Comparison of ENCODE assay signal across 33 mouse cellular contexts in genomic region chr10:127033301-127033741, GRCm38 (mm10). TPM values are rescaled to one million over a fixed set of nuclear protein-coding genes. Genes with fewer than 3 reads are reported as not detected.
DNase-seq lines count a peak whose midpoint lies in the region; ATAC-seq and TF ChIP-seq lines count a peak whose summit lies in the region.
"Had no signal": no experiment of that assay in that cellular context is flagged by ENCODE, and none has a peak within 500 bp of the region (broad histone marks: within the 10 kb centered on the region; RNA-seq: fewer than 3 reads in every experiment).

No protein-coding gene starts in this region.

- 47% methylated on average over 8 of the region's 8 CpGs for WGBS in kidney, adult 2 months
- WGBS in kidney, postnatal 0 days: 71% methylated on average over 7 of the region's 8 CpGs
- 76% methylated on average over 7 of the region's 8 CpGs for WGBS in liver, embryonic 11.5 days

- peaks cover 65% of the 10 kb centered on the region for H3K4me1 ChIP-seq in E14TG2a.4 (replicated peaks; ENCODE audit: low read depth, low read length)
- H3K4me1 ChIP-seq in kidney, adult 2 months (ENCODE audit: control insufficient read depth, insufficient read depth, low read length): peaks cover 15% of the 10 kb centered on the region; the same call in 1 of the 2 replicates
- no peaks in the 10 kb centered on the region for H3K4me1 ChIP-seq in kidney, postnatal 0 days (replicated peaks; ENCODE audit: insufficient read depth, low read length)
- H3K4me1 ChIP-seq in liver, embryonic 11.5 days (replicated peaks; ENCODE audit: control insufficient read depth, insufficient read depth, low read length): no peaks in the 10 kb centered on the region; the same call in 1 of the 2 replicates

- peak overlapping the region; percentile 61 for H3K4me3 ChIP-seq in E14TG2a.4 (replicated peaks; ENCODE audit: low read length)
- no peak overlapping the region for H3K4me3 ChIP-seq in kidney, adult 2 months (ENCODE audit: insufficient read depth, low read depth, low read length)
- no peak overlapping the region for H3K4me3 ChIP-seq in kidney, postnatal 0 days (replicated peaks; ENCODE audit: low read depth, low read length)
- no peak overlapping the region for H3K4me3 ChIP-seq in liver, embryonic 11.5 days (ENCODE audit: low read depth, low read length)
- H3K4me3 ChIP-seq: erythroblast, embryonic 14.5 days; heart, embryonic 10.5 days; heart, embryonic 15.5 days; hindbrain, embryonic 12.5 days; layer of hippocampus, adult 2 months; liver, embryonic 15.5 days; midbrain, embryonic 15.5 days had no signal

- peak; percentile 88 for DNase-seq in kidney, adult 2 months
- DNase-seq in kidney, postnatal 0 days (ENCODE audit: low spot score): no peak
- DNase-seq in kidney, postnatal 4 days: peak; percentile 32 to 33
- no peak for DNase-seq in ovary, postnatal 14 days (ENCODE audit: low spot score)
- no peak for DNase-seq in liver, embryonic 11.5 days (ENCODE audit: low spot score)
- DNase-seq in gastrocnemius, postnatal 25 days: no peak
- DNase-seq: adrenal gland, adult 2 months; adrenal gland, postnatal 36 days; cerebellum, adult 18-20 months; cerebellum, postnatal 10 days; gastrocnemius, postnatal 10 days; heart, adult 11 months; left cerebral cortex, postnatal 4 days; liver; lung, embryonic 14.5 days; lung, postnatal 14 days; right cerebral cortex, adult 18-20 months; spleen, adult 18-20 months; thymus, postnatal 14 days had no signal

- peaks cover 17% of the 10 kb centered on the region for H3K36me3 ChIP-seq in E14TG2a.4 (ENCODE audit: insufficient read depth, low read length)
- H3K36me3 ChIP-seq in kidney, adult 2 months (ENCODE audit: control insufficient read depth, insufficient read depth, low read length): 0 out of 2 replicates have a peak, but pooled peaks cover 2% of the 10 kb centered on the region
- H3K36me3 ChIP-seq in kidney, postnatal 0 days (ENCODE audit: insufficient read depth, low read length): no peaks in the 10 kb centered on the region
- peaks cover 3% of the 10 kb centered on the region for H3K36me3 ChIP-seq in liver, embryonic 11.5 days (ENCODE audit: control insufficient read depth, insufficient read depth, low read length)
- H3K36me3 ChIP-seq: midbrain, embryonic 15.5 days had no signal

- H3K27ac ChIP-seq in kidney, adult 2 months (ENCODE audit: insufficient read depth, low read depth, low read length): peak overlapping the region; percentile 92
- peak overlapping the region; percentile 64; the same call in 1 of the 2 replicates for H3K27ac ChIP-seq in kidney, postnatal 0 days
- H3K27ac ChIP-seq in liver, embryonic 11.5 days (ENCODE audit: low read depth, low read length): no peak overlapping the region
- H3K27ac ChIP-seq: heart, embryonic 10.5 days; heart, embryonic 15.5 days; hindbrain, embryonic 12.5 days; hindbrain, postnatal 0 days; layer of hippocampus, adult 2 months; liver, embryonic 15.5 days; midbrain, embryonic 15.5 days had no signal

- ATAC-seq in kidney, postnatal 0 days (replicated peaks; ENCODE audit: low FRiP score, low read depth): peak; percentile 71
- no peak for ATAC-seq in liver, embryonic 11.5 days (replicated peaks; ENCODE audit: low FRiP score)
- ATAC-seq: activated CD4-positive, CD25-positive, alpha-beta regulatory T cell, adult 4 months; CD4-positive, CD25-positive, alpha-beta regulatory T cell, adult 4 months; forebrain, embryonic 16.5 days; hindbrain, postnatal 0 days; intestine, embryonic 16.5 days; midbrain, embryonic 15.5 days had no signal

- H3K27me3 ChIP-seq in E14TG2a.4 (ENCODE audit: insufficient read depth, low read length): 0 out of 2 replicates have a peak, but pooled peaks cover 3% of the 10 kb centered on the region
- H3K27me3 ChIP-seq in kidney, adult 2 months (replicated peaks; ENCODE audit: control insufficient read depth, insufficient read depth, low read length): no peaks in the 10 kb centered on the region; the same call in 1 of the 2 replicates
- H3K27me3 ChIP-seq in kidney, postnatal 0 days (ENCODE audit: insufficient read depth, low read length): no peaks in the 10 kb centered on the region
- no peaks in the 10 kb centered on the region; the same call in 1 of the 2 replicates for H3K27me3 ChIP-seq in liver, embryonic 11.5 days (replicated peaks; ENCODE audit: control insufficient read depth, insufficient read depth, low read length)
- H3K27me3 ChIP-seq: heart, embryonic 15.5 days; hindbrain, embryonic 12.5 days; midbrain, embryonic 15.5 days had no signal

- H3K9ac ChIP-seq in kidney, postnatal 0 days (ENCODE audit: low read depth, low read length): no peak overlapping the region
- no peak overlapping the region for H3K9ac ChIP-seq in liver, embryonic 11.5 days (ENCODE audit: low read depth, low read length)
- H3K9ac ChIP-seq: heart, embryonic 15.5 days; hindbrain, embryonic 12.5 days; liver, embryonic 15.5 days; lung, embryonic 14.5 days; midbrain, embryonic 15.5 days had no signal

- no peak for TF ChIP-seq CTCF in E14TG2a.4 (conservative IDR thresholded peaks at IDR 0.05; ENCODE audit: low read length)
- TF ChIP-seq CTCF in kidney, adult 2 months (conservative IDR thresholded peaks at IDR 0.05; ENCODE audit: insufficient read depth, insufficient read length, low read depth, low read length): no peak
- no peak for TF ChIP-seq CTCF in kidney, postnatal 0 days (IDR thresholded peaks at IDR 0.05; ENCODE audit: low read depth)

- no peak overlapping the region for H3K4me2 ChIP-seq in kidney, postnatal 0 days (ENCODE audit: low read length)
- no peak overlapping the region for H3K4me2 ChIP-seq in liver, embryonic 11.5 days
- H3K4me2 ChIP-seq: heart, embryonic 15.5 days; hindbrain, embryonic 12.5 days; liver, embryonic 15.5 days; lung, embryonic 14.5 days; midbrain, embryonic 15.5 days had no signal

- H3K9me3 ChIP-seq in E14TG2a.4 (ENCODE audit: low read length): no peaks in the 10 kb centered on the region
- H3K9me3 ChIP-seq in kidney, postnatal 0 days (replicated peaks; ENCODE audit: low read length): no peaks in the 10 kb centered on the region
- H3K9me3 ChIP-seq in liver, embryonic 11.5 days (ENCODE audit: control insufficient read depth, low read length): no peaks in the 10 kb centered on the region
- H3K9me3 ChIP-seq: heart, embryonic 10.5 days; heart, embryonic 15.5 days; hindbrain, embryonic 12.5 days; liver, embryonic 15.5 days; midbrain, embryonic 15.5 days had no signal

- TF ChIP-seq POLR2A in kidney, adult 2 months (IDR thresholded peaks at IDR 0.05; ENCODE audit: low read depth, low read length): no peak

RNA-seq across cellular contexts. Expression of gene Tsfm, which starts 2.7 kb away (rescaled TPM):
- 54.0 and 58.1 TPM in 2 replicates for polyA plus RNA-seq in kidney, adult 2 months (2012; rRNA removed)
- 97.3 and 109 TPM in 2 replicates for polyA plus RNA-seq in kidney, postnatal 0 days (2015; fragmentation: Nextera tagmentation; extraction: Ambion mirVana)
- polyA plus RNA-seq in liver, embryonic 11.5 days (2014; fragmentation: Nextera tagmentation; extraction: Ambion mirVana): 110 and 119 TPM in 2 replicates
- total RNA-seq in gastrocnemius, postnatal 25 days (2021): 10 to 100 TPM; 20.9 TPM

RNA-seq across cellular contexts. Expression of gene Mettl1, which starts 7.9 kb away (rescaled TPM):
- polyA plus RNA-seq in kidney, adult 2 months (2012; rRNA removed): 24.5 and 27.5 TPM in 2 replicates
- polyA plus RNA-seq in kidney, postnatal 0 days (2015; fragmentation: Nextera tagmentation; extraction: Ambion mirVana): 37.4 and 40.2 TPM in 2 replicates
- 54.1 and 58.1 TPM in 2 replicates for polyA plus RNA-seq in liver, embryonic 11.5 days (2014; fragmentation: Nextera tagmentation; extraction: Ambion mirVana)
- total RNA-seq in gastrocnemius, postnatal 25 days (2021): 1 to 10 TPM; 7.9 to 9.5 TPM

RNA-seq across cellular contexts. Expression of gene Eef1akmt3, which starts 8.0 kb away (rescaled TPM):
- 2.4 and 3.1 TPM in 2 replicates for polyA plus RNA-seq in kidney, adult 2 months (2012; rRNA removed)
- 0.89 and 1.3 TPM in 2 replicates for polyA plus RNA-seq in kidney, postnatal 0 days (2015; fragmentation: Nextera tagmentation; extraction: Ambion mirVana)
- polyA plus RNA-seq in liver, embryonic 11.5 days (2014; fragmentation: Nextera tagmentation; extraction: Ambion mirVana): 0.11 and 0.23 TPM in 2 replicates
- total RNA-seq in gastrocnemius, postnatal 25 days (2021): under 1 TPM; 0.15 to 0.24 TPM
- polyA plus RNA-seq: erythroblast, embryonic 14.5 days had no signal

RNA-seq across cellular contexts. Expression of gene Cyp27b1, which starts 14.7 kb away (rescaled TPM):
- 13.5 and 14.3 TPM in 2 replicates for polyA plus RNA-seq in kidney, adult 2 months (2012; rRNA removed)
- 38.9 and 58.0 TPM in 2 replicates for polyA plus RNA-seq in kidney, postnatal 0 days (2015; fragmentation: Nextera tagmentation; extraction: Ambion mirVana)
- polyA plus RNA-seq in liver, embryonic 11.5 days (2014; fragmentation: Nextera tagmentation; extraction: Ambion mirVana): not detected in 2 replicates
- total RNA-seq in gastrocnemius, postnatal 25 days (2021): under 1 TPM; 0.10 to 0.19 TPM
- total RNA-seq: neutrophil, adult 5-6 weeks had no signal
- polyA plus RNA-seq: activated CD4-positive, CD25-positive, alpha-beta regulatory T cell, adult 4 months; erythroblast, embryonic 14.5 days; hindbrain, embryonic 12.5 days; hindbrain, postnatal 0 days; liver, embryonic 15.5 days; lung, embryonic 14.5 days had no signal

RNA-seq across cellular contexts. Expression of gene March9, which starts 26.7 kb away (rescaled TPM):
- polyA plus RNA-seq in kidney, adult 2 months (2012; rRNA removed): 13.1 and 15.3 TPM in 2 replicates
- polyA plus RNA-seq in kidney, postnatal 0 days (2015; fragmentation: Nextera tagmentation; extraction: Ambion mirVana): 1.6 and 1.9 TPM in 2 replicates
- polyA plus RNA-seq in liver, embryonic 11.5 days (2014; fragmentation: Nextera tagmentation; extraction: Ambion mirVana): 0.38 TPM in 2 replicates
- total RNA-seq in gastrocnemius, postnatal 25 days (2021): under 1 TPM; 0.62 to 0.82 TPM
- polyA plus RNA-seq: erythroblast, embryonic 14.5 days had no signal

Comparison
In these comparisons a context has a peak if more than half of its experiments do, and no peak if none do; other contexts are left out.
1. DNase-seq: peak in kidney, adult 2 months (single experiment) and kidney, postnatal 4 days (2 of 2); none in kidney, postnatal 0 days (single experiment), ovary, postnatal 14 days (single experiment), liver, embryonic 11.5 days (single experiment) and gastrocnemius, postnatal 25 days (single experiment).